Mouse (Mus musculus) heart, embryonic 11.5 days (tissue): ENCODE results near the gene Mapk6. TPM values are rescaled to one million over a fixed set of nuclear protein-coding genes. Genes with fewer than 3 reads are reported as not detected.

ENCODE experiments used
- ATAC-seq: fragments of 200-750 bp; cut with Nextera tagmentation; replicated peaks from 2 replicates; pipeline ENCODE4 v1.8.0; 2017; ENCODE audit warnings: moderate library complexity; ENCODE audit not compliant: insufficient number of reproducible peaks, low FRiP score, low TSS enrichment
- H3K27ac ChIP-seq: fragments of 300-500 bp; sonication (generic); 2 replicates; pipeline ENCODE4 v1.5.1; 2014; ENCODE audit warnings: mild to moderate bottlenecking, low read depth, low read length
- H3K27me3 ChIP-seq: fragments of 300-500 bp; sonication (generic); 2 replicates; pipeline ENCODE4 v1.6.1; 2014; ENCODE audit warnings: mild to moderate bottlenecking, low read length, mixed read lengths; ENCODE audit not compliant: control insufficient read depth, insufficient read depth
- H3K36me3 ChIP-seq: fragments of 300-500 bp; sonication (generic); 2 replicates; pipeline ENCODE4 v1.6.1; 2014; ENCODE audit warnings: mild to moderate bottlenecking, low read length, moderate library complexity, mixed read lengths; ENCODE audit not compliant: control insufficient read depth, insufficient read depth
- H3K4me1 ChIP-seq: fragments of 300-500 bp; sonication (generic); 2 replicates; pipeline ENCODE4 v1.6.1; 2014; ENCODE audit warnings: low read length; ENCODE audit not compliant: control insufficient read depth, insufficient read depth
- H3K4me2 ChIP-seq: fragments of 300-500 bp; sonication (generic); 2 replicates; pipeline ENCODE4 v1.6.1; 2014; ENCODE audit warnings: mild to moderate bottlenecking, moderate library complexity
- H3K4me3 ChIP-seq: fragments of 300-500 bp; sonication (generic); 2 replicates; pipeline ENCODE4 v1.5.1; 2014; ENCODE audit warnings: low read depth, low read length
- H3K9ac ChIP-seq: fragments of 300-500 bp; sonication (generic); 2 replicates; pipeline ENCODE4 v1.6.1; 2014; ENCODE audit warnings: mild to moderate bottlenecking, low read depth, low read length, moderate library complexity
- H3K9me3 ChIP-seq: fragments of 300-500 bp; sonication (generic); replicated peaks from 2 replicates; pipeline ENCODE4 v1.6.1; 2016; ENCODE audit warnings: low read length; ENCODE audit not compliant: control insufficient read depth
- WGBS: fragments of 180-500 bp; shearing (Covaris S2); extraction: QIAGEN DNeasy Blood & Tissue Kit; methylation state at CpG from one replicate; pipeline ENCODE4 v1.1.7; 2014; ENCODE audit not compliant: insufficient replicate concordance; 5-methylcytosine and 5-hydroxymethylcytosine counted together
- polyA plus RNA-seq: library from polyadenylated mRNA; unstranded; fragments of >200 nt; fragmentation: Nextera tagmentation; extraction: Ambion mirVana; gene quantifications from 2 replicates; pipeline ENCODE4 v1.2.1, GENCODE M21; 2014

The Mapk6 gene
- polyA plus RNA-seq, 1 experiment from 2014 or later = 77.5 TPM

- Histone ChIP-seq H3K9ac (no peak overlapping the region), H3K27ac (peak overlapping the region; percentile 16; the same call in 1 of the 2 replicates), H3K4me1 (peaks cover 46% of the 10 kb centered on the region), H3K4me2 (peak overlapping the region; percentile 25), H3K27me3 (no peaks in the 10 kb centered on the region), H3K36me3 (0 out of 2 replicates have a peak, but pooled peaks cover 2% of the 10 kb centered on the region), H3K9me3 (no peaks in the 10 kb centered on the region), H3K4me3 (no peak overlapping the region)
- 54% methylated on average over 20 of the region's 20 CpGs for WGBS
- no peak; the same call in 1 of the 2 replicates for ATAC-seq
Measured at GRCm38 (mm10) chr9:75401593-75402504, 8.0 kb downstream of the Mapk6 start.

GRCm38 (mm10) chr9:75400639-75401038 lies 9.2 kb downstream of the Mapk6 start:
- H3K27ac ChIP-seq = no peak overlapping the region
- ATAC-seq = no peak

GRCm38 (mm10) chr9:75399069-75399468 lies 10.7 kb downstream of the Mapk6 start:
- no peak overlapping the region for H3K4me3 ChIP-seq
- no peak overlapping the region for H3K4me2 ChIP-seq
- H3K36me3 ChIP-seq = peaks cover 17% of the 10 kb centered on the region
- WGBS = 88% methylated on average over 4 of the region's 4 CpGs
- no peaks in the 10 kb centered on the region for H3K27me3 ChIP-seq
- no peak overlapping the region for H3K27ac ChIP-seq
- no peak overlapping the region for H3K9ac ChIP-seq
- H3K9me3 ChIP-seq = no peaks in the 10 kb centered on the region
- no peak for ATAC-seq
- peaks cover 32% of the 10 kb centered on the region for H3K4me1 ChIP-seq

More at GRCm38 (mm10) chr9:75400639-75401038, 9.2 kb downstream of the Mapk6 start:
- Histone ChIP-seq H3K27me3 (no peaks in the 10 kb centered on the region), H3K9me3 (no peaks in the 10 kb centered on the region), H3K4me2 (no peak overlapping the region), H3K9ac (0 out of 2 replicates have a peak overlapping the region, but pooled peaks have one; percentile 5), H3K4me3 (no peak overlapping the region), H3K36me3 (peaks cover 9% of the 10 kb centered on the region; the same call in 1 of the 2 replicates), H3K4me1 (peaks cover 39% of the 10 kb centered on the region)
- 49% methylated on average over 5 of the region's 5 CpGs for WGBS

DNA sequence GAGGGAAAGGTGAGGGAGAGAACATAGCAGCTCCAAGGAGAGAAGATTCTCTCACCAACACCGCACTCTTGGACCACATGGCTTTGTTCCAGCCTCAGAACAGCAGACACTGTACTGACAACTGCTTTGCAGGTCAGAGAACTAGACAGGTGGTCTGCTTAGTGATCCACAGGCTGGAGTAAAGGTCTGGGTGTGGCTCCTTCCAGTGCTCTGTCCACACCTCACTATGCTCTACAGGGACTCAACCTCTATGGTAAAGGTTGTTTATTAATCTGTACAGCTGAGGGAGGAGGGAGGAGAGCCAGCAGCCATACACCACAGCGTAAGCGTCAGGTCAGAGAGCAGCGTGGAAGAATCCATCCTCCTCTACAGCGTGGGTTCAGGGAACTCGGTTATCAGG lies 13.8 kb downstream of the Mapk6 start:
- Histone ChIP-seq H3K9ac (no peak overlapping the region), H3K4me3 (no peak overlapping the region), H3K36me3 (peaks cover 21% of the 10 kb centered on the region), H3K27ac (no peak overlapping the region), H3K4me1 (peaks cover 6% of the 10 kb centered on the region), H3K4me2 (no peak overlapping the region), H3K27me3 (no peaks in the 10 kb centered on the region), H3K9me3 (no peaks in the 10 kb centered on the region)
- 78% methylated on average over 6 of the region's 6 CpGs for whole genome bisulfite sequencing
- no peak for ATAC-seq

DNA sequence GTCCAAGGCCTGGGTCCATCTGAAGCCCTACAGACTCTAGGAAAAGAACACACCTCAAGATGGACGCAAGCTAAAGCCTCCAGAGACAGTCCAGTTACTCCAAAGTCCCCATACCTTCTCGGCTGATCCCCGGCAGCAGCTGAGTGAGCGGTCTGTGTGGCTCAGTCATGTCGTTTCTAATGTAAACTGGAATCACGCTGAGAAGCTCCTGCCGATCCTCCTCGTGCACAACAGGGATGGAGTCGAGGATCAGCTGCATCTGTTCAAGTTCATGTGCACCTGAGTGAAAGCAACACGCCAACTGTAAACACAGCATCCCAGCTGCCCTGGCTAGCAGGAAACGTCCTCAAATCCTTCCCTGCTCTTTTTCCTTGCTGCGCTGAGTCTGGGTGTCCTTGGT lies 16.6 kb downstream of the Mapk6 start:
- Histone ChIP-seq H3K27me3 (no peaks in the 10 kb centered on the region), H3K4me3 (no peak overlapping the region), H3K4me1 (no peaks in the 10 kb centered on the region), H3K4me2 (no peak overlapping the region), H3K27ac (no peak overlapping the region), H3K36me3 (peaks cover 32% of the 10 kb centered on the region), H3K9ac (no peak overlapping the region), H3K9me3 (no peaks in the 10 kb centered on the region)
- ATAC-seq = no peak
- WGBS = 83% methylated on average over 12 of the region's 12 CpGs

GRCm38 (mm10) chr9:75385218-75385974 lies 24.4 kb downstream of the Mapk6 start:
- H3K36me3 ChIP-seq = peaks cover 17% of the 10 kb centered on the region
- no peak overlapping the region for H3K4me3 ChIP-seq
- no peaks in the 10 kb centered on the region for H3K4me1 ChIP-seq
- no peak overlapping the region for H3K9ac ChIP-seq
- ATAC-seq = no peak
- no peaks in the 10 kb centered on the region for H3K27me3 ChIP-seq
- 81% methylated on average over 9 of the region's 9 CpGs for WGBS
- H3K4me2 ChIP-seq = no peak overlapping the region
- H3K27ac ChIP-seq = no peak overlapping the region
- no peaks in the 10 kb centered on the region for H3K9me3 ChIP-seq

DNA sequence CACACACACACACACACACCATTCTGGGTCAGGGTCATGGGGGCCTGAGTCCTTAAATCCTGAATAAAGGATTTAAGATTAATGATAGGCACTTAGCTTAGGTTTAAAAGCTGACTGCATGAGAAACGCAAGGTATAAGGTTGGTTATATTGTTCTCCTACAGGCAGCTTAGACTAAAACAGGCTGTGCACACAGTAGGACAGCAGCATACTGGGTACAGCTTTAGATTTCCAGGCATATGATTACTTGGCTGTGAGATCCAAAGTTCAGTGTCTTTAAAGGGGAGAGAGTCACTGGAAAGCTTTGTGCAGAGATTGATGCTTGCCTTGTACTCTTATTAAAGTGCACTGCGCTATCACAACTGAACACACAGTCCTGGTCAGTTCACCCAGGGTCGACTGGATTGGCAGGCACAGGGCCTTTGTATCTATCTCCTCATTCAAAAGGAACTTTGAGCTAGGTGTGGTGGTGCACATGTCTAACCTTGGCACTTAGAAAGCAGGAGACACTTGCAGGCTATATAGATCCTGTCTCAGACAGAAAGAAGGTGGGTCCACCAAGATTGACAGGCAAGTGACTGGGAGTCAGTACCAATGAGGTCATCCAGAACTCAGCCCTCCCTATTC lies 25.4 kb downstream of the Mapk6 start:
- WGBS = 82% methylated on average over 3 of the region's 3 CpGs
- Histone ChIP-seq H3K27ac (no peak overlapping the region), H3K27me3 (no peaks in the 10 kb centered on the region), H3K9me3 (no peaks in the 10 kb centered on the region), H3K36me3 (peaks cover 12% of the 10 kb centered on the region), H3K4me3 (no peak overlapping the region), H3K4me2 (no peak overlapping the region), H3K4me1 (no peaks in the 10 kb centered on the region), H3K9ac (no peak overlapping the region)
- ATAC-seq = no peak

DNA sequence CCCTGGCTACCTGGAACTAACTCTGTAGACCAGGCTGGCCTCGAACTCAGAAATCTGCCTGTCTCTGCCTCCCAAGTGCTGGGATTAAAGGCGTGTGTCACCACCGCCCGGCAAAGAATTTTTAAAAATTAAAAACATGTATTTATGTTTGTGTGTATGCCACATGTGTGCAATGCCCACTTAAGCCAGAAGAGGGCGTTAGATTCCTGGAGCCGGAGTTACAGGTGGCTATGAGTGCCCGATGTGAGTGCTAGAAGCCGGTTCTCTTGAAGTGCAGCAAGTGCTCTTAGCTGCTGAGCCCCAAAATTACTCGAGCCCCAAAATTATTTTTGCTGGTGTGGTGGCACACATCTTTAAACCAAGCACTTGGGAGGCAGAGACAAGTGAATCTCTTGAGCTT lies 26.0 kb downstream of the Mapk6 start:
- Histone ChIP-seq H3K27me3 (no peaks in the 10 kb centered on the region), H3K9me3 (no peaks in the 10 kb centered on the region), H3K36me3 (peaks cover 10% of the 10 kb centered on the region), H3K4me2 (no peak overlapping the region), H3K27ac (no peak overlapping the region), H3K9ac (no peak overlapping the region), H3K4me3 (no peak overlapping the region), H3K4me1 (no peaks in the 10 kb centered on the region)
- WGBS = 74% methylated on average over 9 of the region's 9 CpGs
- ATAC-seq = no peak
